40 mouse cellular contexts compared by ENCODE assay signal in the genomic region with DNA sequence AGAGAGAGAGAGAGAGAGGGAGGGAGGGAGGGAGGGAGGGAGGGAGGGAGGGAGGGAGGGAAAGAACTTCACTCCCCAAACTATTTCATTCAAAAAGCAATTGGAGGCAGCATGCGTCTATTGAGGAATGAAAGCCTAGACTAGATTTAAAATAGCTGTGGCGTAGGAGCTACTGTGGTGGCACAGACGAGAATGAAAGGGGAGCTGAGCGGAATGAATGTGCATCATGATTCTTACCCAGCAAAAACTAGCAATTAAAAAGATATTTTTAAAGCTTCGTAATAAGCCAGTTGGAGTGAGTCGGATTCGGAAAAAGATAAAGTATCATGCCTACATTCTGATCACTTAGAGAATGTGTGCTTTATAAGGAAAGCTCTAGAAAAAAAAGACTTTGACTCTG. TPM values are rescaled to one million over a fixed set of nuclear protein-coding genes. Genes with fewer than 3 reads are reported as not detected.
DNase-seq lines count a peak whose midpoint lies in the region; ATAC-seq lines count a peak whose summit lies in the region.
"Had no signal": no experiment of that assay in that cellular context is flagged by ENCODE, and none has a peak within 500 bp of the region (broad histone marks: within the 10 kb centered on the region; RNA-seq: fewer than 3 reads in every experiment).

No protein-coding gene starts in this region.

- no peak overlapping the region for H3K4me2 ChIP-seq in liver, embryonic 12.5 days
- H3K4me2 ChIP-seq: embryonic facial prominence, embryonic 12.5 days; forebrain, embryonic 15.5 days; heart, embryonic 15.5 days; hindbrain, embryonic 12.5 days; intestine, embryonic 15.5 days; limb, embryonic 13.5 days; liver, embryonic 11.5 days; midbrain, embryonic 12.5 days; neural tube, embryonic 12.5 days; stomach, embryonic 15.5 days had no signal

- peak; percentile 52 to 72 for DNase-seq in frontal cortex, adult 2 months (ENCODE audit: extremely low spot score in 1 of 2, low spot score in 1 of 2)
- DNase-seq in frontal cortex, postnatal 25 days (ENCODE audit: low spot score in 2 of 2) = no peak
- peak; percentile 36 for DNase-seq in left cerebral cortex, adult 11 months (ENCODE audit: low spot score)
- DNase-seq in left cerebral cortex, postnatal 4 days = no peak
- peak; percentile 17 to 19 for DNase-seq in left cerebral cortex, adult 18-20 months (ENCODE audit: low spot score in 2 of 2)
- DNase-seq in left cerebral cortex, postnatal 25 days (ENCODE audit: low spot score in 2 of 2) = peak; percentile 28 to 90
- no peak for DNase-seq in embryo, embryonic 10.5 days (ENCODE audit: low spot score)
- DNase-seq: adrenal gland, postnatal 10 days; cerebellum, adult 11 months; cerebellum, adult 9-10 months; cerebellum, postnatal 36 days; embryo, embryonic 11 days; gastrocnemius, postnatal 25 days; heart, adult 11 months; kidney, adult 2 months; kidney, postnatal 36 days; lung, adult 18-20 months; lung, postnatal 4 days; thymus, postnatal 14 days had no signal

- no peaks in the 10 kb centered on the region for H3K36me3 ChIP-seq in liver, embryonic 12.5 days
- H3K36me3 ChIP-seq: embryonic facial prominence, embryonic 12.5 days; forebrain, embryonic 15.5 days; heart, embryonic 10.5 days; heart, embryonic 15.5 days; hindbrain, embryonic 12.5 days; intestine, embryonic 15.5 days; limb, embryonic 13.5 days; midbrain, embryonic 12.5 days; neural tube, embryonic 12.5 days; stomach, embryonic 15.5 days had no signal

- 67% methylated on average over 7 of the region's 7 CpGs for WGBS in liver, embryonic 12.5 days (ENCODE audit: insufficient replicate concordance)

- H3K9me3 ChIP-seq in liver, embryonic 12.5 days (replicated peaks) = no peaks in the 10 kb centered on the region
- H3K9me3 ChIP-seq: embryonic facial prominence, embryonic 12.5 days; forebrain, embryonic 15.5 days; heart, embryonic 10.5 days; heart, embryonic 15.5 days; hindbrain, embryonic 12.5 days; intestine, embryonic 15.5 days; limb, embryonic 13.5 days; megakaryocyte, embryonic 14.5 days; midbrain, embryonic 12.5 days; neural tube, embryonic 12.5 days; stomach, embryonic 15.5 days had no signal

- H3K9ac ChIP-seq in liver, embryonic 12.5 days = no peak overlapping the region
- H3K9ac ChIP-seq: embryonic facial prominence, embryonic 12.5 days; forebrain, embryonic 15.5 days; heart, embryonic 15.5 days; hindbrain, embryonic 12.5 days; intestine, embryonic 15.5 days; limb, embryonic 13.5 days; midbrain, embryonic 12.5 days; neural tube, embryonic 12.5 days; stomach, embryonic 15.5 days had no signal

- H3K4me3 ChIP-seq in liver, embryonic 12.5 days = no peak overlapping the region
- H3K4me3 ChIP-seq: embryonic facial prominence, embryonic 12.5 days; forebrain, embryonic 15.5 days; heart, embryonic 10.5 days; heart, embryonic 15.5 days; hindbrain, embryonic 12.5 days; intestine, embryonic 15.5 days; limb, embryonic 13.5 days; megakaryocyte, embryonic 14.5 days; midbrain, embryonic 12.5 days; myocyte; neural tube, embryonic 12.5 days; stomach, embryonic 15.5 days had no signal

- no peak for ATAC-seq in liver, embryonic 12.5 days
- ATAC-seq: forebrain, embryonic 15.5 days; hindbrain, postnatal 0 days; intestine, embryonic 15.5 days; lung, postnatal 0 days; Patski had no signal

- no peak overlapping the region for H3K27ac ChIP-seq in liver, embryonic 12.5 days
- H3K27ac ChIP-seq: embryonic facial prominence, embryonic 12.5 days; forebrain, embryonic 15.5 days; heart, embryonic 10.5 days; heart, embryonic 15.5 days; hindbrain, embryonic 12.5 days; hindbrain, postnatal 0 days; intestine, embryonic 15.5 days; limb, embryonic 13.5 days; midbrain, embryonic 12.5 days; neural tube, embryonic 12.5 days; stomach, embryonic 15.5 days had no signal

- intact Hi-C loops in left cerebral cortex, postnatal 4 days (cut with DNase I) = no loop called here
- intact Hi-C loops in left cerebral cortex, postnatal 25 days (cut with DNase I) = loop anchor here (5.0 kb wide), 1 partner anchor 38 kb away; no protein-coding TSS in a partner anchor

- no peaks in the 10 kb centered on the region for H3K4me1 ChIP-seq in liver, embryonic 12.5 days
- H3K4me1 ChIP-seq: embryonic facial prominence, embryonic 12.5 days; forebrain, embryonic 15.5 days; heart, embryonic 10.5 days; heart, embryonic 15.5 days; hindbrain, embryonic 12.5 days; intestine, embryonic 15.5 days; limb, embryonic 13.5 days; megakaryocyte, embryonic 14.5 days; midbrain, embryonic 12.5 days; neural tube, embryonic 12.5 days; stomach, embryonic 15.5 days had no signal

- H3K27me3 ChIP-seq in liver, embryonic 12.5 days (replicated peaks) = no peaks in the 10 kb centered on the region
- H3K27me3 ChIP-seq: embryonic facial prominence, embryonic 12.5 days; forebrain, embryonic 15.5 days; heart, embryonic 15.5 days; hindbrain, embryonic 12.5 days; intestine, embryonic 15.5 days; limb, embryonic 13.5 days; midbrain, embryonic 12.5 days; neural tube, embryonic 12.5 days; stomach, embryonic 15.5 days had no signal

RNA-seq across cellular contexts. Expression of gene 1700028P14Rik, which starts 7.3 kb away (rescaled TPM):
- 0.82 and 1.1 TPM in 2 replicates for polyA plus RNA-seq in frontal cortex, adult 2 months (2012; rRNA removed)
- total RNA-seq in left cerebral cortex, postnatal 4 days (2021) = 1 to 10 TPM in 1 of 2 experiments, under 1 TPM in 1; 0.90 to 2.0 TPM
- total RNA-seq in left cerebral cortex, adult 18-20 months (2021) = 1 to 10 TPM; 1.2 to 1.7 TPM
- total RNA-seq in left cerebral cortex, postnatal 25 days (2021) = 1 to 10 TPM in 1 of 2 experiments, under 1 TPM in 1; 0.99 to 1.1 TPM
- not detected in 2 replicates for polyA plus RNA-seq in liver, embryonic 12.5 days (2016; fragmentation: Nextera tagmentation; extraction: Ambion mirVana)
- total RNA-seq: adrenal gland, postnatal 10 days; gastrocnemius, adult 18-20 months; gastrocnemius, postnatal 25 days; heart, postnatal 25 days; MEL had no signal
- polyA plus RNA-seq: heart, embryonic 10.5 days; heart, embryonic 15.5 days; intestine, embryonic 15.5 days; kidney, adult 2 months; liver, embryonic 11.5 days; midbrain, embryonic 12.5 days; myocyte; neural tube, embryonic 12.5 days; Patski; stomach, embryonic 15.5 days; urinary bladder, adult 2 months had no signal

RNA-seq across cellular contexts. Expression of gene Ptar1, which starts 41.9 kb away (rescaled TPM):
- polyA plus RNA-seq in frontal cortex, adult 2 months (2012; rRNA removed) = 8.5 and 8.9 TPM in 2 replicates
- total RNA-seq in left cerebral cortex, postnatal 4 days (2021) = 10 to 100 TPM; 24.8 to 27.1 TPM
- total RNA-seq in left cerebral cortex, adult 18-20 months (2021) = 10 to 100 TPM; 39.2 to 40.5 TPM
- 10 to 100 TPM; 42.6 to 45.9 TPM for total RNA-seq in left cerebral cortex, postnatal 25 days (2021)
- 4.4 and 5.7 TPM in 2 replicates for polyA plus RNA-seq in liver, embryonic 12.5 days (2016; fragmentation: Nextera tagmentation; extraction: Ambion mirVana)

Comparison
In these comparisons a context has a peak if more than half of its experiments do, and no peak if none do; other contexts are left out.
1. DNase-seq: peak in frontal cortex, adult 2 months (2 of 2), left cerebral cortex, adult 11 months (single experiment), left cerebral cortex, adult 18-20 months (2 of 2) and left cerebral cortex, postnatal 25 days (2 of 2); none in frontal cortex, postnatal 25 days (0 of 2), left cerebral cortex, postnatal 4 days (single experiment) and embryo, embryonic 10.5 days (single experiment).